Mouse (Mus musculus): ENCODE data around the gene Gm20479. TPM values are rescaled to one million over a fixed set of nuclear protein-coding genes. Genes with fewer than 3 reads are reported as not detected.

Gene Gm20479
- total RNA-seq, 4 experiments from 2014 or later = not detected

DNA sequence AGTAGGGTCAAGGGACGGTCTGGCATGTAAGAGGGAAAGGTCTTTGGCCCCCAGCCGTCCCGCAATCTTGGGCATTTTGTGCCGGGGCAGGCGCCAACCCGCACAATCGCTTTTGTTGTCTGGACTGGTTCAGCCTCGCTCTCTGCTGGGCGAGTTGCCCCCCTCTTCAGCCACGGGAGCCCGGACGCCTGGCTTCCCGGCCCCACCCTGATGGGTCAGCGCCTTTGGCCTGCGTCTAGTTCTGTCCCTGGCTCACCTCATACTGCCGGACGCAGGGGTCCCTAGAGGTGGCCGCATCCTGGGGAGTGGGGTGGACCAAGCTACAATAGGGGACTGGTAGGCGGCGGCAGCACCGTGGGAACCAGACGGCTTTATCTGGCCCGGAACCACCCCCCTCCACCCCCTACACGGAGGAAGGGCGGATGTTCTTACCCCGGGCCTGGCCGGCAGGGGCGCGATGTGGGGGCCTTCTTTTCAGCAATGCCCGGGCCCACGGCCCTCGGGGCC, 22.8 kb downstream of the Gm20479 start:
- no peak for DNase-seq (ENCODE audit: low spot score in 2 of 2)

DNA sequence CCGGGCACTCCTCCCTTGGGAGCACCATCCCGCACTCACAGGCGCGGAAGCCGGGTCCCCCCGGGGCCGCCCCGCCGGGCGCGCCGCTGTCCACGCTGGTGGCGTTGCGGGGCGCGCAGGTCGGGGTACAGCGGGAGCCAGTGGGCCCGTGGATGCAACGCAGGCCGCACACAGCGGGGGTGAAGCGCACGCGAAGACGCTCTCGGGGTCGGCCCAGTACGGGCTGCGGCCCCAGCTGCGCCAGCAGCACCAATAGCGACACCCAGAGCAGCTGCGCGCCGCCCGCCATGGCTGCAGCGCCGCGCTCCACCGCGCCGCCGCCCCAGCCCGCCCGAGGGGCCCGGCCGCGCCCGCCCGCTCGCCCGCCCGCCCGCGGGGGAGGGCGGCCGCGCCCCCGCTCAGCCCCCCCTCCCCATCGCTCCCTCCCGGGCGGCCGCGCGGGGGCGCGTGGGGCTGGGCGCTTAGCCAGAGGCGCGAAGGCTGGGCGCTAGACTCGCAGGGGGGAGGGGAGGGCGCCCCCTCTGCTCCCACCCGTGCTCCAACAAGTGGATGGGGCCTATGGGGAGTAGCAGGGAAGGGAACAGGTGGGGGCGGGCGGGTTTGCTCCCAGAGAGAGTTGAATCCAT, 23.8 kb downstream of the Gm20479 start:
- DNase-seq (ENCODE audit: low spot score in 2 of 2) = no peak

DNA sequence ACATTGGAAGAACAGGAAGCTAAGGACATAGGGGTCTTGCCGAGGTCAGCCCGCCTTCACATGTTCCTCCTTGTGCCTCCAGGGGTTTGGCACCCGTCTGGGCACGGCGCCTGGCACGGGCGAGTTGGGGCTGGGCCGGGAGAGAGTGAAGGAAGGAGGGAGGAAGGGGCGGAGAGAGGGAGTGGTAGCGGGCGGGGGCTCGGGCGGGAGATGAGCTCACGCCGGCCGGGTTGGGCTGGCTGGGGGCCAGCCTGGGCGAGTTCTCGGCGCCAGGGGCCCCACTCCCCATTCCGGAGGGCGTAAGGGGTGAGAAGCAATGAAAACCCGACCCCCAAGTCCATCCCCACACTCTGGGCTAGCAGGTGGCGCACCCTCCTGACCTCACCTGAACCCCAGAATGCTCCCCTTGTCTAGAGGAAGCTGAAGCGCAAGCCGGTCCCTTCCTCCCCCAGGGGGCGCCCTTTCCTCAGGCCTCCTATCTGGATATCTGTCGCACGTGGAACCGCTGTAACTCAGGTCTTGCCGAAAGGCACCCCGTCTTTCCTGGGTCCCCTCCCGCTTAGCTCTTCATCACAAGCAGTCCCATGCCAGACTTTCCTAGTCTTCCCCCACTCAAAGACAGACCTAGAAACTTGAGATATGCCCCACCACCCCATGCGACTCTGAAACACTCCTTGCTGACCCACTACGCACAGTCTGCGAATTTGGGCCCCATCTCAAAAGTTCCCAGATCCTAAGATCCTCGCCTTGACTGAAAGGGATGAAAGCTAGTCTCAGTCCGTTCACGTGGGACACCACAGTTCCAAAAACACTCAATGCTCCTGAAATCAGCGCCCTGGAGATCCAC, 24.6 kb downstream of the Gm20479 start:
- DNase-seq (ENCODE audit: low spot score in 2 of 2) = peak; percentile 66 to 81

DNA sequence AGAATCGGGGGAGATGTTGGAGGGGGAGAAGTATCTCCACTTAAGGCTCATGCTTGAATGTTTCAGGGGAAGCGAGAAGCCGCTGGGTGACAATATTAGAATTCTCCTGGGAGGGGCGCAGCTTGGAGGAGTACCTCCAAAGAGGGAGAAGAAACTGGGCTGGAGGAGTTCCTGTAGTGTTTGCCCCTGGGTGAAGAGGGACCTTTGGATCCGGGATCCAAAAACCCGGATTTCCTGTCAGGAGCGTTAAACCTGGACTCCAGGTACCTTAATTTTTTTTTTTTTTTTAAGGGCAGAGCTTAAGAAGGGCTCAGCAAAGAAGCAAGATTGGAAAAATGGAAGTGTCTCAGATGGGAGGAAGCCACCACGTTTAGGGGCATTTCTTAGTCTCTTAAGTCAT, 25.4 kb downstream of the Gm20479 start:
- DNase-seq (ENCODE audit: low spot score in 2 of 2) = no peak

DNA sequence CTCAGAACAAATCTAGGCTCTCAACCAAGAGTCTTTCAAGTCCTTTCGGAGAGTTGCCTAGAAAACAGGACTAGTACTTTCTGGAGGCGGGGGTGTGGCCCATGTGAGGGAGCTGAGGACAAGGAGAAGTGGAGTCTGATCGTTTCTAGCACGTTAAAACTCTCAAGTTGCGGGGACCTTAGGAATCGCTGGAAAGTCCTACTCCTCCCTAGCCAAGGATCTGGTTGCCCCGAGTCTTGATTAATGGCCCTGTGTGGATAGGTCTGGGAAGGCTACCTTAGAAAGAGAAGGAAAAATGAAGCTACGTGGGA, 25.7 kb downstream of the Gm20479 start:
- DNase-seq (ENCODE audit: low spot score in 2 of 2) = no peak

DNA sequence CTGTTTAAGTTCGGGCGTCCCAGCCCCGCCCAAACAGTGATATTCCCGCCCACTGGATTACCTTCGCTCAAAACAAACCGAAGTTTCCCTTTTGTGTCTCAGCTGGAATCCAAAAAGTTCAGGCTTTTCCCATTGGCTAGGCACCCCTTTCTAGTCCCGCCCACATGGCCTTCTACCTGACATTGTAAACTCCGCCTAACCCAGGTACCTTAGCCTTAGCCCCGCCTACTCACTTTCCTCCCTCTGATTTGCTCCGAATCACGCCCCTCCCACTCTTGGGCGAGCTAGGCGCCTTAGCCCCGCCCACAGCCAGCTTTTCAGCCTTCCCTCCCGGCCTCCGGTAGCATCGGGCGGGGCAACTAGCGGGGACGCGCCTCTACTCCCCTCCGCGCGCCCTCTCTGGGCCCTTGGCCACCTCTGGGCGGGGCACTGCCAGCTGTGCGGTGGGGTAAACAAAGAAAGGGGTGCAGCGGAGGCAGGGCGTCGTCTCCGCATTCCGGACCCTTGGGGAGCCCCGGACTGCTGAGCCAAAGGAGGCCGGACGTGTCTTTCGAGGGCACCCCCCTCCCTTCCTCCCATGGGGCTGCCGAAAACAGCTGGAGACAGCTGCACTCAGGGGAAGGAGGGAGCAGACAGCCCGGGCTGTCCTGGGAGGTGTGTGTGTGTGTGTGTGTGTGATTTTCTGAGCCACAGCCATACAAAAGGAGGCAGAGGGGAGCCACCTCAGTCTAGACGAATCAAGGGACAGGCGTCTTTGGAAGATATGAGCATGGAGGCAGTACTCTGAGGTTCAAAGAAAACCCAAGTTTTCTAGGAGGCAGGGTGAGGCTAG, 26.3 kb downstream of the Gm20479 start:
- peak; percentile 50 to 63 for DNase-seq (ENCODE audit: low spot score in 2 of 2)

DNA sequence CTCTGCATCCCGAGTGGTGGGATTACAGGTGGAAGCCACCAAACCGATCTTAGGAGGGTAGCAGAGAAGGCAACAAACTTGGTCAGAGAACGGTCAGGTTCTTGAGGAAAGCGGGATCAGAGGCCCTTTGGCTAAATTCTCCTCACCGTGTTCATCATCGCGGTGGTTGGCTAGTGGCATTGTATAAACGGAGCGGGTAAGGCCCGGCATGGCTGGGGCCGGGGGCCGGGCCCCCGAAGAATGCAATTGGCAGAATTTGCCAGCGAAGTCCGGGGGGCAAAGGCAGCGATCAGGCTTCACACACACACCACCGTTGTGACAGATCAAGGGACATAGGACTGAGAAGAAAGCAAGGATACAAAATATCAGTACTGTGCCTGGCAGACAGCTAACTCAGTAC, 27.2 kb downstream of the Gm20479 start:
- no peak for DNase-seq (ENCODE audit: low spot score in 2 of 2)

DNA sequence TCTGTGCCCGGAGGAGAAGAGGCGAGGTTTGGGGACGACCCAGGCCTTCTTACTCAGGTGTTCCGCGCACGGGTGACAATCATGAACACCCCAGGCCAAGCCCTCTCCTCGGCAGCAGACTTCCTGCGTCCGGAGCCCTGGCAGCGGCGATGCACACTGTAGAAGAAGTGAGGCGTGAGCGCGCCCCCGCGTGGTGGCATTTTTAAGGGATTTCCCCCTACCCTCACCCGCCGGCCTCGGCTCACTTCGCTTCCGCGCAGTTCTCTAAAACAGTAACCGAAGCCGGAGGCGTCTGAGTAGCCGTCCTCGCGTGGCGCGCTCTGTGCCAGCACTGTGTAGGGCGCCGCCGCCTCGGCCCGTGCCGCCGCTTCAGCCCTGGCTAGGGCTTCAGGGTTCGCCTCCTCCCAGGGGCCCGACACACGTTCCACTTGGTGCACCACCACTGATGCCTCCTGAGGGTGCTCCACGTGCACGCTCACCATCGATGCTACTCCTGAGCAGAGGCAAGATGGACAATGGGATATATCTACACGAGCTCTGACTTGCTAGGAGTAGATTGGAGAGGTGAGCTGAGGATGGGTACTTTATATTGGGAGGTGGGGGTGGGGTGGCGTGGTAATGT, 27.8 kb downstream of the Gm20479 start:
- DNase-seq (ENCODE audit: low spot score in 2 of 2) = peak in 1 of 2 experiments; percentile 74

DNA sequence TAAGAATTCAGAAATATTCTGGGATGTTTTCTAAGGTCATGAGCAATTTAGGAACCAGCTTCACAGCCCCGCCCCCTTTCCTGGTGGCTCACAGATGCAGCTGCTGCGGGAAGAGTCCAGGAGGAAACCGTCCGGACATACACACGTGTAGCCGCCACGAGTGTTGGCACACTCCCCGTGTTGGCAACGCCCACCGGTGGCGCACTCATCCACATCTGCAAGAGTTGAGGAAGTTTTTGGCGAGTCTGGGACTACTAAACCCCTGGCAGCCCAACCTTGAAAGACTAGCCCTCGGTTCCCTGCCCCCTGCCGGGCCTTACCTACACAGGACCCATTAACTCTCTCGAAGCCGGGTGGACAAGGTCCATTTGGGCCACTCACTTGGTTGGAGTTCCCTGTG, 28.6 kb downstream of the Gm20479 start:
- DNase-seq (ENCODE audit: low spot score in 2 of 2) = no peak

DNA sequence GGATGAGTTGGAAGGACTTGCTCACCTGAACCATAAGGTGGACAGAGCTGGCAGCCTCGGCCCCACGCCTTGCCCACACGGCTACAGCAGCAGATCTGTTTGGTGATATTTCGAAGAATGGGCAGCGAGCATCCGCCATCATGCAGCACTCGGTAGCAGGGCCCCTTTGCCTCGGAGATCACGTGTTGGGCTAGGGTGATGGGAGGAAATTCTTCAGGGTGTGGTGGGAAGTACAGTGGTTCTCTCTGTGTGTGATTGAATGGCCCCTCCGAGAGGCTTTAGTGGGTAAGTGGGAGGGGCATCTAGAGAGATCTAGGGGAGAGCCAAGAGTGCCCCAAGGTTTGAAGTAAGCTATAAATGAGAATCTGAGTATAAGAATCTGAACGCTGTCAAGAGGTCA, 29.1 kb downstream of the Gm20479 start:
- no peak for DNase-seq (ENCODE audit: low spot score in 2 of 2)

DNA sequence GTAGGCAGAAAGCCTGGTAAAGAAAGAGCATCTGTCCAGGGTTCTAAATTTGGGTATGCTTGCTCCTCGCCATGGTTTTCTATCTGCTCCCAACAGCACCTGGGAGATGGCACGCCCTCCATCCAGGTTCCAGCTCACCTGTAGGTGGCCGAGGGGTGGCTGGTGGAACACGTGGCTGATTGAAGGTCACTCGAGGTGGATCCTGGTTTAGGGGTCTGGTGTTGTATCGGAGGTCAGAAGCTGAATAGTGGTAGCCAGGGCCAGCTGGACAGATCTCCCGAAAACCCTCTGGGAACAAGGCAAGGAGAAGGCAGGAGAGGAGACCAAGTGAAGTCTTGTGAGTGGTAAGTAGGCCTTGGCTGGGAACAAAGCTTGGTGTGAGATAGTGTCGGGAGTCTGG, 29.7 kb downstream of the Gm20479 start:
- no peak for DNase-seq (ENCODE audit: low spot score in 2 of 2)

DNA sequence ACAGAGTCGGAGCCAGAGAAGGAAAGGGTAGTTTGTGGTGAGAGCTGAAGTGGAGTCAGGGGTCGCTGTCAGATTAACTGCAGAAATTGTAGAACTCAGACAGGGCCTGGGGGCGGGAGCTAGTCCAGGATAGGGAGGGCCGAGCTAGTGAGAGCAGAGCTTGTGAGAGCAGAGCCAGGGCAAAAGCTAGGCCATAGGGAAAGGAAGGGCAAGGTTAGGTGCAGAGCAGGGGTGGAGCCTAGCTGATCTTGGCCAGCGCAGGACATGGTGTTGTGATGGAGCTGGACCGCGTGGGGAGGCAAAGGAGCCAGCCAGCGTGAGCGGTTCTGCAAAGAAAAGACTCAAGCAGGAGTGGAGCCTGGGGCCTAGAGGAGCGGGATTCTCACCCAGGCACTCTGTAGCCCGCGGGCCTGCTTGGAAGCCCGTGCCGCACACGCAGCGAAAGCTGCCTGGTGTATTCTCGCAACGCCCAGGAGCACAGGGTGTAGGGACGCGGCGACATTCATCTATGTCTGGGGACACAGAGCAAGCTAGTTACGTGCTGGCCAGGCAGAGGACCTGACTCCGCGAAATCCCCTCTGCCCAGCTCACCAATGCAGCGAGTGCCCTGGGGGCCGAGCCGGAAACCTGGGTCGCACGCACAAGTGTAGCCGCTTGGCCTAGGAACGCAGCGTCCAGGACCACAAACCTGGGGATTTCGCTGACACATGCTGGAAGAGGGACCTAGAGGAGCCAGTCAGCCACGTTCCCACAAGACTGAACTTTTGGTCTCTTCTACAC, 30.9 kb downstream of the Gm20479 start:
- no peak for DNase-seq (ENCODE audit: low spot score in 2 of 2)

DNA sequence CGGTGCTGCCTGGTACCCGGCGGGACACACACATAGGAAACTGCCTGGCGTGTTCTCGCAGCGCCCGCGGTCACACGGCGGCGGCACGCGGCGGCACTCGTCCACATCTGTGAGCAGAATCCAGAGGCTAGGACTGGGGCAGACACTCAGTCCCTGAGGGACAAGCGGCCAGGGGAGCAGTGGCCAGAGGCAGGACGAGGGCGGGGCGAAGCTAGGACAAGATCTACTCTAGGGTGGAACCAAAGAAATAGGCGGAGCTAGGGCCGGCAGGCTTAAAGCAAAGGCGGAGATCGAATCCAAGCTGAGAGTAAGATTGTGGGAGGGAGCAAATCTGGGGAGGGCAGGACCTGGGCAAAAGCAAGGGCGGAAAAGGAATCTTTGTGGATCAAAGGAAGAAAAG, 31.5 kb downstream of the Gm20479 start:
- DNase-seq (ENCODE audit: low spot score in 2 of 2) = no peak

DNA sequence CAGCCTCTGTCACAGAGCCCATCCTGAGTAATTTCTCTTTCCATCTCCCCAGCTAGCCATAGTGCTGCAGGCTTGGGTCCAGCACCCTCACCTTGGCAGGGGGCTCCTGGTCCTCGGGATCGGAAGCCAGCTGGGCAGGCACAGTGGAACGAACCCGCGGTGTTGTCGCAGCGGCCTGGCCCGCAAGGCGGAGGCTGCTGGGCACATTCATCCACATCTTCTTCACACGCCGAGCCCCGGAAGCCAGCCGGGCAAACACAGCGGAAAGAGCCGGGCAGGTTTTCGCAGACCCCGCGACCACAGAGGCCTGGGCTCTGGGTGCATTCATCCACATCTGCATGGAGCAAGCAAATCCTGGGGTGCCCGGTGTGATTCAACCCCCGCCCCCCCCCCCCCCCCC, 32.3 kb downstream of the Gm20479 start:
- DNase-seq (ENCODE audit: low spot score in 2 of 2) = no peak

DNA sequence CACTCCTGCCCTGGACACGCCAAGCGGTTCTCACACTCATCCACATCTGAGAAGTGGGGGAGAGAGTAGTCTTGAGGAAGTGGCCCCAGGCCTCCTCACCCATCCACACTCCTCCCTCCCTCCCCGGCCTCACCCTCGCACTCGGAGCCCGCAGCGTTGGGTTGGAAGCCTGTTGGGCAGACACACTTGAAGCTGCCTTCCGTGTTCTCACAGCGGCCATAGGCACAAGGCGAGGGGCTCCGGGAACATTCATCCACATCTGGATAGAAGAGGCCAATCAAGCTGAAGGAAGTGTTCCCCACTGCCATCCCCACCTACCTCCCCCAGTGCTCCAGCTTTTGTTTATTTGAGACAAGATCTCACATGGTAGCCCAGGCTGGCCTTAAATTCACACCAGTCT, 33.1 kb downstream of the Gm20479 start:
- no peak for DNase-seq (ENCODE audit: low spot score in 2 of 2)

DNA sequence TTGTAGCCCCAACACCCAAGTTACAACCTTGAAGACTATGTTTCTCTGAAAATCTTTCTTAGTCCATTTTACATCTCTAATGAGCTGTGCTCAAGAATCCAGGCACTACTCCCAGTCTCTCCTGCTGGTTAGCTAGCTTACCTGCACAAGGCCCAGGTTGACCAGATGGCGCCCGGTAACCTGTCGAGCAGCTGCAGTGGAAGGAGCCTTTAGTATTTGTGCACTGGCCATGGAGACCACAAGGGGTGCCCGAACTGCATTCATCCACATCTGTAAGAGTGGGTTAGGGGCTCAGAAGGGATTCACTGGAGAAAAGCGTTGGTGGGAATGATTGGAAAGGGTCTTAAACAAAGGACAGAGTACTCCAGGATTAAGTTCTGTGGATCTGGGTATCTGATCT, 34.2 kb downstream of the Gm20479 start:
- no peak for DNase-seq (ENCODE audit: low spot score in 2 of 2)

DNA sequence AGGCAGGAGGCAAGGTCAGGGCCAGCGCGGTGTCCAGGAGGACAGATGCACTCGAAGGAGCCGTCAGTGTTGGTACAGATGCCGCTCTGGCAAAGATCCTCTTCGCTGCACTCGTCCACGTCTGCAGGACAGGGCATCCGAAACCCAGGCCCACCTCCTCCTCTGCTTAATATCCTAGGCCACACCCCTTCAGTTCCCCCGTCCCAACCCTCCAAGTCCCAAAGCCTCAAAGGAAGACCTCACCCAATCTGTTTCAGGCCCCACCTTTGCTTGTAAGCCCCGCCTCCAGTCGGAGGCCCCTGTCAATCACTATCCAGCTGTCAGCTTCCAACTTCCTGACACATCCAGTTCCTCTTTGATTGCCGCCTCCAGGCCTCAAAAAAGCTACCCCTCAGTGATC, 34.9 kb downstream of the Gm20479 start:
- no peak for DNase-seq (ENCODE audit: low spot score in 2 of 2)

DNA sequence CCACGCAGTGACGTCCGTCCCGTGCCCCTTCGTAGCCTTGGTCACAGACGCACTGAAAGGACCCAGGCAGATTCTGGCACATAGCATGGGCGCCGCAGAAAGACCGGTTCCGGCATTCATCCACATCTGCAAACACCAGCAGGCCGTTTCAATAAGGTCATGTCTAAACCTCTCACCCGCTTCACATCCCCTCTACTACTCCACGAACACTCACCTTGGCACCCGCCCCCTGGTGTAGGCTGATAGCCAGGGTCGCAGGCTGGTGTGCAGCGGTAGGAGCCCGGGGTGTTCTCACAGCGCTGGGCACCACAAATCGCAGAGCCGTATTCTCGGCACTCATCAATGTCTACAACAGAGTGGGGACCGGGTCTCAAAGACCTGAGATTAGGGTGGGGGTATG, 37.8 kb downstream of the Gm20479 start:
- DNase-seq (ENCODE audit: low spot score in 2 of 2) = no peak

DNA sequence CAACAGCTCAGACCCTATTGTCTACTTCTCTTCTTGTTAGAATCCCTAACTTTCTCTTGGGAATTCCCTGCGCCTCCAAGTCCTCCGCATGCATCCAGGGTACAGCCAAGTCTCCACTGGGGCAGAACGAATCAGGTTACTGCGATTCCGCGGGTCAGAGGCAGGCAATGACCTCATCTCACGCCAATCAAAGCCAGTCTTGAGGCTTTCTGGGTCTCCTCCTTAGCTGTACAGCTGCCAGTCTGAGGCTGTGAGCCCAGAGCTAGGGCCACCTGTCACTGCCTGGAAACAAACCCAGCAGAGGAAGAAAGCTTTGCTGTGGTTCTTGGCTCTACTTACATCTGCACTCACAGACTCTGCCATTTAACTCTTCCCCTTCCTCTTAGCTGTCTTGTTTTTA, 41.3 kb downstream of the Gm20479 start:
- no peak for DNase-seq (ENCODE audit: low spot score in 2 of 2)

DNA sequence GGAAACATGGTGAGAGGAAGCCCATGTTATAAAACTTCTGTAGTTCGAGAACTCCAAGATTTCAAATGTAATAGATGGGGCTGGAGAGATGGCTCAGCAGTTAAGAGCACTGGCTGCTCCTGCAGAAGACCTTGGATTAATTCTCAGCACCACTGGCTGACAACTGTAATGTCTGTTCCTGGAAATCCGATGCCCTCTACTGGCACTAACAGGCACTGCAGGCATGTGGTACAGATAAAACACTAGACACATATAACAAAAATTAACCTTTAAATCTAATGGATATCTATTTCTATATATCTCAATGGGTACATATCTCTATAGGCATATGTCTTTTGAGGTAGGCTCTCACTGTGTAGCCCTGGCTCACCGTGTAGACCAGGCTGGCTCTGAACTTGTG, 42.8 kb downstream of the Gm20479 start:
- DNase-seq (ENCODE audit: low spot score in 2 of 2) = no peak

Data from layer of hippocampus, adult 8-10 months (tissue).